Comparison of ENCODE assay signal across 15 mouse cellular contexts in genomic region chr1:118359071-118359761, GRCm38 (mm10). TPM values are rescaled to one million over a fixed set of nuclear protein-coding genes. Genes with fewer than 3 reads are reported as not detected.
A peak's percentile ranks its signal among the peaks of the same experiment; 100 is the strongest.
DNase-seq lines count a peak whose midpoint lies in the region; ATAC-seq lines count a peak whose summit lies in the region.
"Had no signal": no experiment of that assay in that cellular context is flagged by ENCODE, and none has a peak within 500 bp of the region (broad histone marks: within the 10 kb centered on the region; RNA-seq: fewer than 3 reads in every experiment).

No protein-coding gene starts in this region.

- peak; percentile 90 for ATAC-seq in heart, embryonic 16.5 days (replicated peaks; ENCODE audit: extremely low read depth, insufficient read depth, low FRiP score)
- no peak for ATAC-seq in CD4-positive, CD25-positive, alpha-beta regulatory T cell, adult 4 months
- no peak for ATAC-seq in kidney, embryonic 16.5 days (ENCODE audit: low FRiP score, low TSS enrichment)
- ATAC-seq: inflammation-experienced regulatory T-cells, adult 6 months; lung, postnatal 0 days; midbrain, embryonic 15.5 days had no signal

- WGBS in heart, embryonic 16.5 days, result 26% methylated on average over 6 of the region's 6 CpGs
- WGBS in kidney, embryonic 16.5 days, result 78% methylated on average over 6 of the region's 6 CpGs

- DNase-seq in gastrocnemius, adult 18-20 months (ENCODE audit: low spot score), result peak; percentile 25
- DNase-seq in gastrocnemius, postnatal 4 days (ENCODE audit: low spot score in 2 of 2), result no peak
- peak; percentile 79 for DNase-seq in Muller cell, postnatal 12 days (ENCODE audit: inconsistent ontology term)
- DNase-seq in cerebellum, postnatal 25 days, result peak; percentile 10
- no peak for DNase-seq in embryo, embryonic 9.5 days (ENCODE audit: extremely low spot score)
- DNase-seq: adrenal gland, postnatal 25 days; right cerebral cortex, postnatal 4 days had no signal

- H3K4me3 ChIP-seq in heart, embryonic 16.5 days (ENCODE audit: low read length), result no peak overlapping the region; the same call in 1 of the 2 replicates
- H3K4me3 ChIP-seq in kidney, embryonic 16.5 days (ENCODE audit: low read length), result no peak overlapping the region
- H3K4me3 ChIP-seq: erythroblast, embryonic 14.5 days; limb, embryonic 15.5 days; midbrain, embryonic 15.5 days had no signal

- H3K9ac ChIP-seq in heart, embryonic 16.5 days (ENCODE audit: low read length), result peak overlapping the region; percentile 47
- no peak overlapping the region for H3K9ac ChIP-seq in kidney, embryonic 16.5 days (replicated peaks; ENCODE audit: low read length)
- H3K9ac ChIP-seq: limb, embryonic 15.5 days; midbrain, embryonic 15.5 days had no signal

- H3K27ac ChIP-seq in heart, embryonic 16.5 days (ENCODE audit: low read length), result peak overlapping the region; percentile 97
- no peak overlapping the region for H3K27ac ChIP-seq in kidney, embryonic 16.5 days (ENCODE audit: low read length)
- H3K27ac ChIP-seq: limb, embryonic 15.5 days; midbrain, embryonic 15.5 days had no signal

- peaks cover 8% of the 10 kb centered on the region; the same call in 1 of the 2 replicates for H3K4me1 ChIP-seq in heart, embryonic 16.5 days (ENCODE audit: control insufficient read depth, insufficient read depth, low read length)
- H3K4me1 ChIP-seq in kidney, embryonic 16.5 days (ENCODE audit: insufficient read depth, low read length), result no peaks in the 10 kb centered on the region
- H3K4me1 ChIP-seq: limb, embryonic 15.5 days; midbrain, embryonic 15.5 days had no signal

- H3K4me2 ChIP-seq in heart, embryonic 16.5 days (ENCODE audit: low read depth, low read length), result peak overlapping the region; percentile 28
- H3K4me2 ChIP-seq in kidney, embryonic 16.5 days (replicated peaks; ENCODE audit: low read depth, low read length), result no peak overlapping the region
- H3K4me2 ChIP-seq: limb, embryonic 15.5 days; midbrain, embryonic 15.5 days had no signal

- H3K9me3 ChIP-seq in heart, embryonic 16.5 days (replicated peaks; ENCODE audit: control insufficient read depth, low read length), result no peaks in the 10 kb centered on the region
- H3K9me3 ChIP-seq in kidney, embryonic 16.5 days (ENCODE audit: low read length), result no peaks in the 10 kb centered on the region
- H3K9me3 ChIP-seq: limb, embryonic 15.5 days; midbrain, embryonic 15.5 days had no signal

- no peaks in the 10 kb centered on the region for H3K27me3 ChIP-seq in heart, embryonic 16.5 days (ENCODE audit: control insufficient read depth, insufficient read depth, low read length)
- H3K27me3 ChIP-seq in kidney, embryonic 16.5 days (ENCODE audit: insufficient read depth, low read length), result no peaks in the 10 kb centered on the region
- H3K27me3 ChIP-seq: limb, embryonic 15.5 days; midbrain, embryonic 15.5 days had no signal

- H3K36me3 ChIP-seq in heart, embryonic 16.5 days (ENCODE audit: control insufficient read depth, insufficient read depth), result no peaks in the 10 kb centered on the region
- no peaks in the 10 kb centered on the region for H3K36me3 ChIP-seq in kidney, embryonic 16.5 days (ENCODE audit: insufficient read depth, low read length)
- H3K36me3 ChIP-seq: limb, embryonic 15.5 days; midbrain, embryonic 15.5 days had no signal

RNA-seq across cellular contexts. Expression of gene Clasp1, which starts 29.6 kb away (rescaled TPM):
- total RNA-seq in gastrocnemius, adult 18-20 months (2021), result 10 to 100 TPM; 45.3 to 47.4 TPM
- total RNA-seq in gastrocnemius, postnatal 4 days (2021), result 100 to 1,000 TPM; 116 to 132 TPM
- 86.8 and 101 TPM in 2 replicates for polyA plus RNA-seq in heart, embryonic 16.5 days (2015; fragmentation: Nextera tagmentation; extraction: Ambion mirVana)
- polyA plus RNA-seq in CD4-positive, CD25-positive, alpha-beta regulatory T cell, adult 4 months (2017; shearing (Covaris generic)), result 10 to 100 TPM; 43.6 to 64.9 TPM
- polyA plus RNA-seq in kidney, embryonic 16.5 days (2015; fragmentation: Nextera tagmentation; extraction: Ambion mirVana), result 38.2 and 46.0 TPM in 2 replicates

RNA-seq across cellular contexts. Expression of gene Nifk, which starts 37.6 kb away (rescaled TPM):
- 10 to 100 TPM; 14.8 to 14.9 TPM for total RNA-seq in gastrocnemius, adult 18-20 months (2021)
- total RNA-seq in gastrocnemius, postnatal 4 days (2021), result 10 to 100 TPM; 27.2 to 29.4 TPM
- 43.7 and 52.1 TPM in 2 replicates for polyA plus RNA-seq in heart, embryonic 16.5 days (2015; fragmentation: Nextera tagmentation; extraction: Ambion mirVana)
- 10 to 100 TPM; 54.2 to 74.1 TPM for polyA plus RNA-seq in CD4-positive, CD25-positive, alpha-beta regulatory T cell, adult 4 months (2017; shearing (Covaris generic))
- 82.4 and 84.3 TPM in 2 replicates for polyA plus RNA-seq in kidney, embryonic 16.5 days (2015; fragmentation: Nextera tagmentation; extraction: Ambion mirVana)

RNA-seq across cellular contexts. Expression of gene Tsn, which starts 47.7 kb away (rescaled TPM):
- total RNA-seq in gastrocnemius, adult 18-20 months (2021), result 10 to 100 TPM; 51.5 to 53.4 TPM
- total RNA-seq in gastrocnemius, postnatal 4 days (2021), result 10 to 100 TPM; 87.6 to 88.1 TPM
- polyA plus RNA-seq in heart, embryonic 16.5 days (2015; fragmentation: Nextera tagmentation; extraction: Ambion mirVana), result 172 and 176 TPM in 2 replicates
- polyA plus RNA-seq in CD4-positive, CD25-positive, alpha-beta regulatory T cell, adult 4 months (2017; shearing (Covaris generic)), result 100 to 1,000 TPM; 224 to 236 TPM
- polyA plus RNA-seq in kidney, embryonic 16.5 days (2015; fragmentation: Nextera tagmentation; extraction: Ambion mirVana), result 288 and 291 TPM in 2 replicates

Comparison
In these comparisons a context has a peak if more than half of its experiments do, and no peak if none do; other contexts are left out.
1. DNase-seq: peak in gastrocnemius, adult 18-20 months (single experiment), Muller cell, postnatal 12 days (single experiment) and cerebellum, postnatal 25 days (2 of 2); none in gastrocnemius, postnatal 4 days (0 of 2) and embryo, embryonic 9.5 days (single experiment).